Mouse (Mus musculus): Measurements from ENCODE around the gene Lilr4b. TPM values are rescaled to one million over a fixed set of nuclear protein-coding genes. Genes with fewer than 3 reads are reported as not detected.

Lilr4b gene
- polyA plus RNA-seq (2012; ENCODE audit: low replicate concordance): 4.9 and 17.4 TPM in 2 replicates

DNA sequence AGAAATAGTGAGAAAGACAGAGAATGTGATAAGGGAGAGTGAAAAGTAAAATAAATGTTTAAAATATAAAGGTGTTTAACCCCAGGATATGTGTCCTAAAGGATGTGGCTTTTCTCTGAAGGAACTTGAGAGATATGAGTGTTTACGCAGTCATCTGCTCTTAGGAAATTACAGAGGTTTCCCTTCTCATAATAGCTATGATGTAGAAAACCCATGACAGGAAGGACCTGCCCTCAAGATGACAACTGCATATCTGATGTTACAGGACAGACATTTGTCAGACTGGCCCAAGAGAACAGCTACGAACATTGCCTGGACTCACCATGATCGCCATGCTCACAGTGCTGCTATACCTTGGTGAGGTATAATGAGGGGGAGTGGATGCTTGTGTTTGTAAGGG lies at the start of gene Lilr4b, which contains the start of gene Gm49339:
Lilr4b (plus strand) TSS at position 236 of the 400 bp plus-strand sequence.
Gm49339 (plus strand) TSS at position 216 of the 400 bp plus-strand sequence.

DNA sequence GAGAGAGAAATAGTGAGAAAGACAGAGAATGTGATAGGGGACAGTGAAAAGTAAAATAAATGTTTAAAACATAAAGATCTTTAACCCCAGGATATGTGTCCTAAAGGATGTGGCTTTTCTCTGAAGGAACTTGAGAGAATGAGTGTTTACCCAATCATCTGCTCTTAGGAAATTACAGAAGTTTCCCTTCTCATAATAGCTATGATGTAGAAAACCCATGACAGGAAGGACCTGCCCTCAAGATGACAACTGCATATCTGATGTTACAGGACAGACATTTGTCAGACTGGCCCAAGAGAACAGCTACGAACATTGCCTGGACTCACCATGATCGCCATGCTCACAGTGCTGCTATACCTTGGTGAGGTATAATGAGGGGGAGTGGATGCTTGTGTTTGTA lies 10.3 kb downstream of the Lilr4b start, which contains the start of gene Lilrb4a:
Lilrb4a (plus strand) TSS at position 266 of the 400 bp plus-strand sequence.

Other genes starting within 250 kb of the Lilr4b start
- gene Gm49339, start within 50 bp of the Lilr4b start, polyA plus RNA-seq (2012; ENCODE audit: low replicate concordance): 2.2 and 3.5 TPM in 2 replicates
- 6.1 and 10.2 TPM in 2 replicates for gene Lilrb4a, start 10.3 kb downstream of the Lilr4b start, polyA plus RNA-seq (2012; ENCODE audit: low replicate concordance)
- not detected in 2 replicates for gene Fam162b, start 109.9 kb downstream of the Lilr4b start, polyA plus RNA-seq (2012; ENCODE audit: low replicate concordance)
- gene Gprc6a, start 150.8 kb downstream of the Lilr4b start, polyA plus RNA-seq (2012; ENCODE audit: low replicate concordance): not detected in 2 replicates
- gene Rfx6, start 197.1 kb downstream of the Lilr4b start, polyA plus RNA-seq (2012; ENCODE audit: low replicate concordance): not detected in 2 replicates

All from hematopoietic multipotent progenitor cell, adult 10-12 weeks (in vitro differentiated cells).